Mouse (Mus musculus) mesoderm, embryonic 11.5 days (tissue): ENCODE data around the gene Trim27.

Source experiments
- DNase-seq: peaks from one replicate; pipeline ENCODE4 v3.0.0-alpha.2; 2012; ENCODE audit warnings: low read depth, low spot score

The Trim27 gene

GRCm38 (mm10) chr13:21221656-21222462 lies 42.6 kb downstream of the Trim27 start:
- DNase-seq, result no peak

- DNase-seq, result peak; percentile 90
Measured at GRCm38 (mm10) chr13:21222463-21223022, 43.3 kb downstream of the Trim27 start.

GRCm38 (mm10) chr13:21223242-21223655 lies 44.0 kb downstream of the Trim27 start:
- peak; percentile 44 for DNase-seq

GRCm38 (mm10) chr13:21224376-21224775 lies 45.1 kb downstream of the Trim27 start:
- DNase-seq, result no peak

GRCm38 (mm10) chr13:21225206-21225605 lies 46.0 kb downstream of the Trim27 start:
- no peak for DNase-seq

GRCm38 (mm10) chr13:21226031-21226430 lies 46.8 kb downstream of the Trim27 start:
- DNase-seq, result no peak

- DNase-seq, result peak; percentile 91
Measured at GRCm38 (mm10) chr13:21233732-21234705, 54.8 kb downstream of the Trim27 start.

GRCm38 (mm10) chr13:21236714-21237113 lies 57.5 kb downstream of the Trim27 start:
- DNase-seq, result no peak

- no peak for DNase-seq
Measured at GRCm38 (mm10) chr13:21237161-21237560, 57.9 kb downstream of the Trim27 start.

- peak; percentile 76 for DNase-seq
Measured at GRCm38 (mm10) chr13:21240788-21241187, 61.5 kb downstream of the Trim27 start.

- DNase-seq, result peak; percentile 64
Measured at GRCm38 (mm10) chr13:21242408-21243125, 63.3 kb downstream of the Trim27 start.

- no peak for DNase-seq
Measured at GRCm38 (mm10) chr13:21243196-21243595, 64.0 kb downstream of the Trim27 start.

- no peak for DNase-seq
Measured at GRCm38 (mm10) chr13:21244089-21244488, 64.8 kb downstream of the Trim27 start.
